Mouse (Mus musculus) mature B cell (primary cell): ENCODE measurements around the gene Gm20422.
"Not testable (repeated sequence)": the region's sequence is repeated elsewhere in the genome, so short reads cannot be mapped to it uniquely, and the experiment has no call there.

ENCODE experiments used
- in situ Hi-C: fragments of 300-500 bp; cut with MboI; formaldehyde crosslinking; loops from 2 replicates; pipeline ENCODE4 v1.14.3; 2019

Gene Gm20422

DNA sequence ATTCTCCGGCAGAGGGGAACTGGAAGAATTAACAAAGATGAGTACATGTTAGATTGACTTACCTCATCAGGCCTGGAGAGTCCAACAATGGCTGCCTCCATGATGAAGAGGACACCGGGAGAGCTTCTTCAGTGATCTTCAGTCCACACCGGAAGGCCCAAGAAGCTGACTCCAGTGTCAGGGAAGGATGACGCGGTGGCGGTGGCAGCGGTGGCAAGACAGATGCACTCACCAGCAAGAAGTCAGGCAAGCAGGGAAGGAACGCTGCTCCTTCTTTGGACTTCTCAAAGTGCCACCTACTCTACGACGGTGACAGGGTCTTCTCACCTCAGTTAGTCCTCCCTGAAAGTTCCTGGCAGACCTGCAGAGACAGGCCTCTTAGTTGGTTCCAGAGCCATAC is 64.1 kb downstream of the Gm20422 start, which contains the start of gene Zfp869:
TSS of gene Zfp869 (minus strand) at position 101 of the 400 bp plus-strand sequence.
- in situ Hi-C loops, result not testable (repeated sequence)

DNA sequence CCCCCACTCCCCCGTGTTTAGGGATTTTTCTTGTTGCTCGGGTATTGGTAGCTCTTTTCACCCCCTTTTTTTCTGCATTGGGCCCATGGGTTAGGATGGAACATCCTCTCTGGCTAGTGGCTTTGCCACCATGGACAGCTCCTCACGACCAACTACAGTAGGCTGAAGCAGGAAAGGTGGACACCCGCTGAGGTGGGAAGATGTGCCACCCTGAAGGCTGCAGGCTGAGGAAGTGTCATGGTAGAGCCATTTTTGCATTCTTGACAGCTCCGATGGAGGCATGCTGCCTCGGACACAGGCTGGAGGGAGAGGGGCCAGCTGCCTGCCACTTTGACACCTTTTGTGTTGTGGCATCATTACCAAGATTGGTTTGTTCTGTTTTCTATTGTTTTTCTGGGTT is 72.9 kb downstream of the Gm20422 start:
- in situ Hi-C loops, result no loop called here
